ENCODE assay signal across 11 mouse cellular contexts in the genomic region with DNA sequence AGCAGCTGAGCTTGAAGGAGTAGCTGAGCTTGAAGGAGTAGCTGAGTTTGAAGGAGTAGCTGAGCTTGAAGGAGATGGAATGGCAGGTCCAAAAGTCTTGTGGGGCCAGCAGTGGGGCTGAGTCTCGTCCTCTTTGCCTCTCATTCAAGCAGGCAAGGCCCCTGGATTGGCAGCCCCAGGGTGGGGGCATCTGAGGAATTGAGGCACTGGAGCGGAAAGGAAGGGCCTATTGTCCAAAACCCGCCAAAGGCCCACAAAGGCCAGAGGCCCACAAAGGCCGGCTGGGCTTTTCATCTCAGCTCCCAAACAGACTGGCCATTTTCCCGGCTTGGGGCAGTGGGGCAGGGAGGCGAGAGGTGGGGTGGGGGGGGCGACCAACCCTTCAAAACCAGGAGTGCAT. TPM values are rescaled to one million over a fixed set of nuclear protein-coding genes. Genes with fewer than 3 reads are reported as not detected.
"Had no signal": no experiment of that assay in that cellular context is flagged by ENCODE, and none has a peak within 500 bp of the region (broad histone marks: within the 10 kb centered on the region; RNA-seq: fewer than 3 reads in every experiment).

No protein-coding gene starts in this region.

RNA-seq across cellular contexts. Expression of gene Il11ra2, which starts 17.7 kb away (rescaled TPM):
- polyA plus RNA-seq: neural tube, embryonic 14.5 days; neural tube, embryonic 15.5 days; small intestine, adult 2 months; spleen, adult 2 months; stomach, embryonic 14.5 days; stomach, embryonic 15.5 days; stomach, embryonic 16.5 days; stomach, postnatal 0 days had no signal

RNA-seq across cellular contexts. Expression of gene Ccl27b, which starts 24.3 kb away (rescaled TPM):
- polyA plus RNA-seq: neural tube, embryonic 14.5 days; neural tube, embryonic 15.5 days; small intestine, adult 2 months; spleen, adult 2 months; stomach, embryonic 14.5 days; stomach, embryonic 15.5 days; stomach, embryonic 16.5 days; stomach, postnatal 0 days; thymus, adult 2 months; thymus, postnatal 0 days; urinary bladder, adult 2 months had no signal

RNA-seq across cellular contexts. Expression of gene Gm2564, which starts 49.8 kb away (rescaled TPM):
- polyA plus RNA-seq: neural tube, embryonic 14.5 days; neural tube, embryonic 15.5 days; stomach, embryonic 14.5 days had no signal

RNA-seq across cellular contexts. Expression of gene 4930578G10Rik, which starts 56.0 kb away (rescaled TPM):
- polyA plus RNA-seq: small intestine, adult 2 months; stomach, embryonic 15.5 days; stomach, postnatal 0 days; thymus, adult 2 months; thymus, postnatal 0 days; urinary bladder, adult 2 months had no signal
